Mouse (Mus musculus) induced T-regulatory cell, adult 2 months (primary cell): Measurements from ENCODE around the gene Ten1.
A peak's percentile ranks its signal among the peaks of the same experiment; 100 is the strongest.

Experiments used
- DNase-seq: peaks from one replicate; pipeline ENCODE4 v3.0.0-alpha.2; 2012; ENCODE audit warnings: low read depth

The Ten1 gene

DNA sequence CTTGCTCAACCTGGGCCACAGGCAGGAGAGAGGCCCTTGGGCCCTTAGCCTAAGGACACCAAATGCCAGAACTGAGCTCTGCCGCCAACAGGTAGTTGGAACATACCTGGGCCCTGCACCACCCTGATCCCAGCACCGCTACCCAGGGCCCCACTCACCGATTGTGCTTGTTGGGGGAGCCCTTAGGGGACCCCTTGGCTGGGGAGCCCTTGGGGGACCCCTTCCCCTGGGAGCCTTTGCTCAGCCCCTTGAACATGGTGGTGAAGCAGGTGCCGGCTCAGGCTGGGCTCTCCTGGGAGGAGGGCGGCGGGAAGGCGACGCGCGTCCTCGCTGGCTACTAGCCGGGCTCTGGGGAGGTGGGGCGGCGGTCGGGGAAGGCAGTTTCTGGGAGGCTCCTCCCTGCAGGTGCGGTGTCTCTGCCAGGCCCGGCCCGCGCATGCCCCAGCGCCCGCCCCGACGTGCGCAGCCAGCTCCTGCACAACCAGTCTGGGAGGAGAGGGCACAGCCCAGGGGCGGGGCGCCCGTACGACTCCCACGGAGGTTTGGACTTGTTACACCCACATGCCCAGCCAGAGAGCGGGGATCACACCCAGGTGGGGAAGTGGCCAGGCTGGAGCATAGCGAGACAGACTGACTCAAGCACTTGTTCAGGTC lies 39.2 kb downstream of the Ten1 start, which contains the start of gene Evpl:
Gene Evpl, minus strand, starts transcription at position 336 of the 654 bp plus-strand sequence.
- peak; percentile 75 for DNase-seq

DNA sequence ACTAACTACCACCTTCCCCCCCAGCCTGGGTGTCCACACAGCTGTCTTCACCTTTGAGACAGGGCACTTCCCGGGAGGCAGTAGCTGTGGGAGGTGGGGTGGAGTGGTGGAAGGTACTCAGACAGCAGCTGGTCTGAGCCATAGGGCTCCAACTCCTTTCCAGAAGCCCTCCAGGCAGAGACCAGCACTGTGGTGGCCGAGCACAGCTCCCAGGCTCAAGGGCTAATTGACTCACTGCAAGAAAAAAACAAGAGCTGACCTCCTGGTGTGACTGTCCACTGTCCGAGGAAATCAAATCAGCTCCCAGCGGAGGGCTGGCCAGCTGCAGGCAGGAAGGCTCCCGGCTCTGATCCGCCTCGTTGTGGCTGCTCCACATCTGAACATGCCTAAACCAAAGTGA lies 41.1 kb downstream of the Ten1 start:
- DNase-seq = no peak

DNA sequence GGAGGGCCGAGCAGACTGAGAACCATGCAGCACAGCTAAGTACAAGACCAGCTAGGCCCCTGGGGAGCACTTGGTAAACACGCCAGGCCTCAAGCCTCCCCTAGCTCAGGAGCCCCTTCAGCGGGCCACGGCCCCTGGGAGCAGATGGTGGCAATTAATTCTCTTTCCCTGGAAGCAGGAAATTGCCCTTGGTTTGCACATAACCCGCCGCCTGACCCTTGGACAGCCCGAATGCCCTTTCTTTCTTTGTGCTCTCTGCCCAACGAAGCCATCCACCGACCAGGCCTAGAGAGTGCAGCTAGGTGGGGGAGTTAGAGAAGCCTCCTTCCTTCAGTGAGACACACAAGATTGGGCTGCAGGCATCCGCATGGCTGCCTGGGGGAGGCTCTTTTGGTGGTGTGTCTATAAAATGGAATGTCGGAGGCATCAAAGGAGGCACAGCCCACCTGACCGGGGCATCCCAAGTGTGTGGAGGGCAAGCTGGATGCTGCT lies 43.1 kb downstream of the Ten1 start:
- no peak for DNase-seq

DNA sequence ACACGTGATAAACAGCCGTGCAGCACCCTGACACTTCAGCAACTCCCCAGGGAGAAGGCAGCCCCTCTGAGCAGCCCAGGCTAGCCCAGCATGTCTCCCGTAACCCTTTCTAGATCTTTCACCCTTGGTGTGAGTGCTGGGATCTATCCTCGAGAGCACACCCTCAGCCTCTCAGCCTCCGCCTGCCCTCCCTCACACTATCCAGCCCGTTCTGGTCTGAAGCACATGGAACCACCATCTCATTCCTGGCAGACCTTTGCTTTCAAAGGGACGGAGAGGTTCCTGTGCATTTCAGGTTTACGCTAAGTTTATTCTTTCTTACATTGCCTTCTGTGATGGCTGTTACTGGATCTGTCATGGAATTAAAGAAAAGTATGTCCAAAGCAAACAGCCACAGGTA lies 45.9 kb downstream of the Ten1 start:
- DNase-seq = no peak

DNA sequence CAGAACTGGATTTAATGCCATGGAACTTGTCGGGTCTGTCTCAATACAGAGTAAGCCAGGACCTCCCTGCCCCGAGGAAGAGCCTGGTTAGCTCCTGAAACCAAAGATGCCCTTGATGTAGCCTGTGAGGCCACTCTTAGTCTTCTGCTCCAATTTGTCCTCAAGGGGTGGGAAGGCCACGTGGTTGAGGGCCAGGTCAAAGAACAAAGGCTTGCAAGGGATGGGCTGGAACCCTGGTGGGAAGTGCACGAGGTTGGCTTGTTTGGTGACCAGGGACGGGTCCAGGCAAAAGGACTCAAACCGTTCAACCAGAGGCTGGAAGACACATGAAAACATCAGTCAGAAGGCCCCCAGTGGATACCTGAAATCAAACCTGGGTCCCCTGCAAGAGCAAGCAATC lies 47.0 kb downstream of the Ten1 start:
- DNase-seq = no peak

DNA sequence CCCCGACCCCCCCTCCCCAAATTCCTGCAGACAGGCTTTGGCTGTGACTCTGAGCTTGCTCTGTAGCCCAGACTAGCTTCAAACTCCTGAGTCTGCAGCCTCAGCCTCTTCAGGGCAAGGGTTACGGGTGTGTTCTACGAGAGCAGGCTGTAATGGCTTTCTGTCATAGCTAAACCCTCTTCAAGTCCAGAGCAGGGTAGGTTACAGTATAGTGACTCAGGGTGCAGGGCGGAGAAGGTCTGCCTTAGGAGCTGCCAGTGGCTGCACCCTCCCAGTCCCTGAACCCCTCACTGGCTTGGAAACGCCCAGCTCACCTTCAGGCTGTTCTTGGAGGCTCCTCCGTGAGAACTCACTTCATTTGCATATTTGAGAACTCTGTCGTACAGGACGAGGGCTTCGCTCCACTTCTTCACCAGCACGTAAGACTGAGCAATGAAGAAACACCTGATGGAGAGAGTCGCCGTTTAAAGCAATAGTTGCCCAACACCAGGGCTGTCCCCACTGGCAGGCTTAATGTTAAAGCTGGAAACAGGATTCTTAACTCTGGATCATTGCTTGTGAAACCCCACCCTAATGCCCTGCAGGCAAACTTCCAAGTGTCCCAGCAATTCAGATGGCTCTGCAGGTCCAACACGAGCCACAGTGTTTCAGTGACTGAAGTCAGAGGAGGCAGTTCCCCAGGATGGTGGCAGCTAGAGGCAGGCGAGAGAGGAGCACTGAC lies 49.0 kb downstream of the Ten1 start:
- DNase-seq = no peak

DNA sequence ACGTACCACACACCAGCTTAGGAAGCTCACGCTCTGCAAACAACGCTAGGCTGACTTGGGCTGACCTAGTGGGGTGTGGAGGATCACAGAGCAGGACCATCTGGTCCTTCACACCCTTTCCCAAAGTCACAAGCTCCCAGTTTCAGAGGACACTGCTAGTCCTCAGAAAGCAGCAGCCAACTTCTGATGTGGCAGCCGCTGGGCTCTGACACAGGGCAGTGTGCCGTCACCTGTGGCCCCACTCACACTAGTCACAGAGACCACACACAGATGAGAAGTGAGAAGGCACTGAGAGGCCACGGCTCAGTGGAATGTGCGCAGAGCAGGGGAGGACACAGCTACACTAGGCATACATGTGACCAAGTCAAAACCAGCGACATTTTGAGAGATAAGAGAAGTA lies 52.2 kb downstream of the Ten1 start:
- no peak for DNase-seq

DNA sequence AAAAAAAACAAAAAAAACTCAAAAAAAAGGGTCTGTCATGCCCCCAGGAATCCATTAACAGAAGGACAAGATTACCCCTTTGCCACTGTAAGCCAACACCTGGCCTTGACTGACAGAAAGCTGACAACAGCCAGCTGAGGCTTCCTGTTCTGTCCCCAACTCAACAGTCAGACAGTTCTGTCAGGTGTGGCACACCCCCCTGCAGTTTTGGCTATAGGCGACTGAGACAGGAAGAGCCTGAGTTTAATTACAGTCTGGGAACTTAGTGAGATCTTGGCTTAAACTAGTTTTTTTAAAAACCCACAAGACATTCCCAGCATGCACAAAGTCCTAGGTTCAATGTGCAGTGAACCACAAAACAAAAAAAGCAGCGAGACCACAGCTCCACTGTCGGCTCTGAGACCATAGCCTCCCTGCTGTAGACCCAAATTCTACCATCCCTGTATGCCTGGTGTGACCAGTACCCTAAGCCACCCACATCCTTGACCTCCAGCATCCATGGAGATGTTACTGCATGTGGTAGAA lies 54.5 kb downstream of the Ten1 start:
- DNase-seq = peak; percentile 26

DNA sequence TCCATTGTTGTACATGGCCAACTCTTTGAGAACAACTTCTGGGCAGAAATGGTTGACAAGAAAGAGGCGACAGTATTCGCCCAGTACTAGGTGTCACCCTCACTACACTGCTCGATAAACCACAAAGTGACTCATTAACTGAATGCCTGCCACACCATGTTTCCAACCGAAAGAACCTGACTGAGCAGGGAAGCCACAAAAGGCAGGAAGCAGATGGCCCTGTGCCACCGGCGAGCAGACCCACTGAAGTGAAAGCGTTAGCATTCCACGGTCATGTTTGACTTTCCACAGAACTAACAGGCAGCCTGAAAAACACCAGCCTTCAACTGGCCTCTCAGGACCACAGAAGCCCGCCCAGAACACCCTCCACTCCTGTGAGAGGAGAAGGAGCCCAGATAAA lies 56.0 kb downstream of the Ten1 start:
- peak; percentile 86 for DNase-seq

DNA sequence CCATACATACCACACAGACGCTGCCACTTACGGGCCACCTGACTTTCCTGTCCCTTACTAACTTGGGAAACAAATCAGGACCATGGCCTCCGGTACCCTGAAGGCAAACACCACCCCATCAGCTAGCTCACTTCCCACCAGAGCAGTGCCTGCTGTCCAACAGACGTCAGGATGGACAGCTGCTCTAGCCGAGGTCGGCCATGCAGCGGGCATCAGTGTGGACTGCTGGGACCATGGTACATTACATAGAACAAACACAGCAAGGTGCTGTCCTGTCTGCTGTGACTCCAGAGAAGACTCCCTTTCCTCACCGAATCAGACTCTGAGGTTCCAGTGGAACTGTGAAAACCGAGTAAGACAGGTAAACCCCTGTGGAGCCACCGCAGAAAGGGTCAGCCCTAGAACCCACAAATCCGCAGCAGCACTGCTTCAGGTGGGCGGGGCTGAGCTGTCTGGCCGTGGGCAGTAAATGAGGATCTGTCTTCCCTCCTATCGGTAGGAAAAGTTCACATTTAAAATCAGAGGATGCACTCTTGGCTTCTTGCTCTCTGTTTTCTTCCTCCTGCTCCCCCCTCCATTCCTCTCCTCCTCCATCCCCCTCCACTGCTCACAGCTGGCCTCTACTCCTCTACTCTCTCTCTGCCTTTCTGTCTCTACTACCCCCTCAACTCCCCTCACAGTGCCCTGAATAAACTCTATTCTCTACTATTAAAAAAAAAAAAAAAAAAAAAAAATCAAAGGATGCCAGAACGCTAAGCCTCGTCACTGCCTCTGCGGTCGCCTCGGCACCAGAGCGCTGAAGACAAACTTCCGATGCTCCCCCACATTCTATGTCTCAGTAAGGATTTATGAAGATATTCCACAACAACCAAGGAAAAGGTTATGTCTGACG lies 56.7 kb downstream of the Ten1 start:
- peak; percentile 73 for DNase-seq

DNA sequence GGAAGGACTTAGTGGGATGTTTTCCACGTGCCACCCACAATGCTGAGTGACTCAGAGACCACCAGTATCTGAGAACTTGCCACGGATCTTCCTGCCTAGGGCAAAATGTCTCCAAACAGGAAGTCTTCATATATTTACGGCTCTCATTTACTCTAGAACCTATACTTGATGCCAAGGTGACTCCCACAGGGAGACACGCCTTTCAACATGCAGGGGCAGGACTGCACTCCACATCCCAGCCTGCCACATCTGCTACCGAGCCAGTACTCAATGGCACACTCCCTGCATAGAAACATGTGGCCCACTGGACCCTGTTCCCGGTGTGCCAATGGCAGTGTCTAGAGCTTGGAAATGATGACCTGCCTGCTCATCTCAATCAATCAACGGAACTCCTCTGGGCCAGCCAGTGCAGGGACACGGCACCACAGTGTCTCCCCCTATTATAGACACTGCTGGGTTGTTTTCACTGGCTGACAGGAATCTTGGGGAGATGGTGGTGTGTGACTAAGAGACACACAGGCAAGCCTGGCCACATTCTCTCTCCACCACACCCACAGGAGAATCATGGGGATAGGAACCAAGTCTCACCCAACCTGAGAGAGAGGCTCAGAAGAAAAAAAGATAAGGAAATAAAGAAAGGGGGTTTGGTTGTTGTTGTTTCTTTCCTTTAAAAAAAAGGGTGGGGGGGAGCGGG lies 57.5 kb downstream of the Ten1 start:
- DNase-seq = no peak

DNA sequence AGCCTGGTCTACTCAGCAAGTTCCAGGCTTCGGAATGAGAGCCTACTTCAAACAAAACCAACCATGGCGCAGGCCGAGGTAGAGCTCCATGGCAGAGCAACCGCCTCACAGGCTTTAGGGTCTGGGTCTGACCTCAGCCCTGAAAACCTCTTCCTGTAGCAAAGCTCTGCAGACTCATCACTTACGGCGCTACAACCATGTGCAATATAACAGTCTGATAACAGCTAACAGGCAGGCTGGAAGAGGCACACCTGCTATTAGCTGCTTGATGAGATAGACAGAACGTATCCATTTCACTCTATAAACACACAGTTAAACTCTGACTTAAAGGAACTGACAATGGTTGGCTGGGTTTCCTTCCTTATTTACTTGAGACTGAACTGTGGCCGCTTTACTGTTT lies 60.8 kb downstream of the Ten1 start:
- peak; percentile 38 for DNase-seq

DNA sequence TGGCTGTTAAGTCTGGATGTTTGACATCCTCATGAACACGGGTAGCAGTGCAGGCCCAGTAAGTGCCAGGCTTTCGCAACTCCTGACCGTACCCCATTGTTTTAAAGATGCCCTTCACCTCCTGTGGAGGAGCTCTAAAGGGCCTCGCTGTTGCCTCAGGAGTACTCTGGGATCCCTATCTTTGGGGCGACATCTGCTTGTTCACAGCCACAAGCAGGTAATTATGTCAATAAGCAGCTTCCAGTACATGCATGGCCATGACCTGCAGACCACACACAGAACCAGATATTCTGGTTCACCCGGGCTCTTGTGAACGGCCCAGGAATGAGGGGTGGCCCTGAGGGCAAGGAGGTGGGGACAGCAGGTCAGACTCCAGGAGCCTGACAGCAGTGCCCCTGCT lies 61.6 kb downstream of the Ten1 start:
- DNase-seq = no peak
